Mouse (Mus musculus) liver, postnatal 0 days (tissue): ENCODE data around the gene Gabpa.

Experiments used
- CTCF ChIP-seq: sonication (generic); IDR thresholded peaks from 2 replicates; pipeline ENCODE4 v1.5.1; 2016; ENCODE audit warnings: antibody characterized with exemption, low read depth
- EP300 ChIP-seq: IDR thresholded peaks from 2 replicates; pipeline ENCODE4 v1.6.1; 2016; ENCODE audit warnings: antibody characterized with exemption, low read depth, mild to moderate bottlenecking

DNA sequence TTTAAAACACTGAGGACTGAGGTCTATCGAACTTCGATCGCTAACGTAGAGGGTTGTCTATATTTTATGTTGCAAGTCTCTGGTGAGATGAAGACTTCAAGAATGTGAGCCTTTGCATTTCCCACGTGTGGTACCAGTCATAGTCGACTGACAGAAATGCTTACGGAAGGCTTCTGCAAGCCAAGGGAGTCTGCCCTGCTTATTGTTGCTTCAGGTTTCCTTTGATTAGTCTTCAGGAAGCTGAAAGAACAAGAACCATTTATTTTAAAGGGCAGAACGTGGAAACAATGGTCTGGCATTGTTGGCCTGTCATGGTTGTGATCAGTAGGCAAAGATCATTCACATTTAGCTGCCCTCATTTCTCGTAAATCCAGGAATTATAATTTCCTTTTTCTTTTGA is 38.0 kb upstream of the Gabpa start:
- TF ChIP-seq EP300 (no peak), CTCF (no peak)
